Mouse (Mus musculus): ENCODE measurements at regions not wholly inside any gene's neighbourhood (a gene's known extent, or its start where the extent isn't known, plus 50 kb on each side); places are given as distances from the start of the nearest gene placed in this dataset.
A peak's percentile ranks its signal among the peaks of the same experiment; 100 is the strongest.

DNA sequence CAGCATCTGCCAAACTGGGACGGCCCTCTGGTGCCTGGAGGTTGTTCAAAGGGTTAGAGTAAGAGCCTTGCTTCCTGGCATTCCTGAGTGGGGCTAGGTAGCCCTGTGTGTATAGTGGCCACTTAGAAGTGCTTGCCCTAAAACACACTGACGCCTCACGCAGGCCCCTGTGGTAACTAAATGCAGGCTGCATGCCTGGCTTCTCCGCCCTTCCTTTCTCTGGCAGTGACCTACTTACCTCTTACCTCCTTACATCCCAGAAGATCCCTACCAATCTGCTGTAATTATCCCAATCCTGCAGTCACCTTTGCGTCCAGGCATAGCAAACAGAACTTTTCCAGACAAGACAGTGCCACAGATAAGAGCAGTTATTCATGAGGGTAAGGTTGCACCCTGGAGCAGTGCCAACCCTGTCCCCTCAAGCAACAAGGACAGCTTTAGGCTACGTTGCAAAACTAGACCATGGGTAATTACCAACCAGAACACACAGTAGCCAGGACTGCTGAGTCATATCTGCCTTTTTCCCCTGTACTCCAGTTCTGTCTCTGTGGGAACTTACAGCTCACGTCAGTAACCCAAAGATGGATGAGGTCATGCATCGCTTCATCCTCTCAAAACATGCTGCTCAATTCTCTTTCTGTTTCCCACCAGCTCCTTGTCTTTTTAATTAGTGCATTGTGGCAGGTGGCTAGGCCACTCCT is 237.6 kb upstream of the Stt3b start:
- H3K27ac ChIP-seq (ENCODE audit: control insufficient read depth, insufficient read depth, low read depth, low read length) = no peak overlapping the region

GRCm38 (mm10) chr9:115548722-115549349 is 238.6 kb upstream of the Stt3b start:
- TF ChIP-seq POLR2A (IDR thresholded peaks at IDR 0.05; ENCODE audit: control insufficient read depth, low read depth, low read length) = no peak
- TF ChIP-seq CTCF (IDR thresholded peaks at IDR 0.05; ENCODE audit: control insufficient read depth, insufficient read depth, insufficient replicate concordance, low read depth, low read length) = no peak

More for the DNA sequence above, 237.6 kb upstream of the Stt3b start:
- Histone ChIP-seq H3K4me3 (ENCODE audit: control insufficient read depth, low read depth, low read length) (no peak overlapping the region), H3K36me3 (ENCODE audit: control insufficient read depth, insufficient read depth, low read length) (no peaks in the 10 kb centered on the region), H3K4me1 (ENCODE audit: control insufficient read depth, insufficient read depth, low read length) (peaks cover 3% of the 10 kb centered on the region; the same call in 1 of the 2 replicates), H3K27me3 (ENCODE audit: control insufficient read depth, insufficient read depth, low read length) (no peaks in the 10 kb centered on the region)
- TF ChIP-seq POLR2A (IDR thresholded peaks at IDR 0.05; ENCODE audit: control insufficient read depth, low read depth, low read length) = no peak
- TF ChIP-seq CTCF (IDR thresholded peaks at IDR 0.05; ENCODE audit: control insufficient read depth, insufficient read depth, insufficient replicate concordance, low read depth, low read length) = no peak

DNA sequence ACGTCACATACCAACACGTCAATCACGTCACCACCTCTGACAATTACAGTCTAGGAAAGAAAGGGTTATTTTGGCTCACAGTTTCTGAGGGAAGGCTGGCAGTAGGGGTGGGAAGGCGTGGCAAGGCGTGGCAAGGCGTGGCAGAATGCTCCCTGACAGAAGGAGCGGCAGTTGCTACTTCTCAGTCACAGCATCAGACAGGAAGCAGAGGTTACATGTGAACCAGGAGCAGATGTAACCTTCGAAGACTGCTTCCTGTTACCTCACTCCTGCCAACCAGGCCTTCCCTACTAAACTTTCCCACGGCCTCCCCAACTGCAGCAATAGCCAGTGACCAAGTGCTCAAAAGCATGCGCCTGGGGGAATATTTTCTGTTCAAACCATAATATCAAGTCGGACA is 240.9 kb upstream of the Stt3b start:
- TF ChIP-seq CTCF (IDR thresholded peaks at IDR 0.05; ENCODE audit: control insufficient read depth, insufficient read depth, insufficient replicate concordance, low read depth, low read length) (no peak), POLR2A (IDR thresholded peaks at IDR 0.05; ENCODE audit: control insufficient read depth, low read depth, low read length) (no peak)
- Histone ChIP-seq H3K27me3 (ENCODE audit: control insufficient read depth, insufficient read depth, low read length) (no peaks in the 10 kb centered on the region), H3K4me1 (ENCODE audit: control insufficient read depth, insufficient read depth, low read length) (peaks cover 3% of the 10 kb centered on the region; the same call in 1 of the 2 replicates), H3K27ac (ENCODE audit: control insufficient read depth, insufficient read depth, low read depth, low read length) (no peak overlapping the region), H3K4me3 (ENCODE audit: control insufficient read depth, low read depth, low read length) (peak overlapping the region; percentile 34; the same call in 1 of the 2 replicates), H3K36me3 (ENCODE audit: control insufficient read depth, insufficient read depth, low read length) (no peaks in the 10 kb centered on the region)

More at GRCm38 (mm10) chr9:115548722-115549349, 238.6 kb upstream of the Stt3b start:
- H3K4me3 ChIP-seq (ENCODE audit: control insufficient read depth, low read depth, low read length) = no peak overlapping the region
- H3K36me3 ChIP-seq (ENCODE audit: control insufficient read depth, insufficient read depth, low read length) = no peaks in the 10 kb centered on the region
- no peaks in the 10 kb centered on the region for H3K27me3 ChIP-seq (ENCODE audit: control insufficient read depth, insufficient read depth, low read length)
- peaks cover 3% of the 10 kb centered on the region; the same call in 1 of the 2 replicates for H3K4me1 ChIP-seq (ENCODE audit: control insufficient read depth, insufficient read depth, low read length)
- no peak overlapping the region for H3K27ac ChIP-seq (ENCODE audit: control insufficient read depth, insufficient read depth, low read depth, low read length)

DNA sequence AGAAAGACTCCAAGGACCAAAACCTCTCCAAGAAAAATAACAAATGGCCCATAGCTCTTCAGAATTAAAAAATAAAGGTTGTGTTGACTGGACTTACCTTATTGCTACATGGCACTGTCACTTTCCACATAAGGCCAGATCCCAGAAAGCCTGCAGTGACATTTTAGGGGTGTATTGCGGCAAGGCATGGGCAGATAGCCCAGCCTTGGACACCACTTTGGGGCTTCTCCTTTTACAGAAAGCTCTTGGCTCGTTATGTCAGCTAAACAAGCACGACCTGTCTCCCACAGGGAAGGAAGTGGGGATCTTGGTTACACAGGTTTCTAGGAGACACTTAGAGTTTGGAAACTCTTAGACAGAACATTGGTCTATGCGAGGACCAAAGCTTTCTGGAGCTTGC is 241.3 kb upstream of the Stt3b start:
- H3K36me3 ChIP-seq (ENCODE audit: control insufficient read depth, insufficient read depth, low read length) = no peaks in the 10 kb centered on the region
- H3K4me1 ChIP-seq (ENCODE audit: control insufficient read depth, insufficient read depth, low read length) = peaks cover 3% of the 10 kb centered on the region; the same call in 1 of the 2 replicates
- no peak overlapping the region for H3K27ac ChIP-seq (ENCODE audit: control insufficient read depth, insufficient read depth, low read depth, low read length)
- no peak overlapping the region for H3K4me3 ChIP-seq (ENCODE audit: control insufficient read depth, low read depth, low read length)
- no peaks in the 10 kb centered on the region for H3K27me3 ChIP-seq (ENCODE audit: control insufficient read depth, insufficient read depth, low read length)
- TF ChIP-seq CTCF (IDR thresholded peaks at IDR 0.05; ENCODE audit: control insufficient read depth, insufficient read depth, insufficient replicate concordance, low read depth, low read length) (no peak), POLR2A (IDR thresholded peaks at IDR 0.05; ENCODE audit: control insufficient read depth, low read depth, low read length) (no peak)

DNA sequence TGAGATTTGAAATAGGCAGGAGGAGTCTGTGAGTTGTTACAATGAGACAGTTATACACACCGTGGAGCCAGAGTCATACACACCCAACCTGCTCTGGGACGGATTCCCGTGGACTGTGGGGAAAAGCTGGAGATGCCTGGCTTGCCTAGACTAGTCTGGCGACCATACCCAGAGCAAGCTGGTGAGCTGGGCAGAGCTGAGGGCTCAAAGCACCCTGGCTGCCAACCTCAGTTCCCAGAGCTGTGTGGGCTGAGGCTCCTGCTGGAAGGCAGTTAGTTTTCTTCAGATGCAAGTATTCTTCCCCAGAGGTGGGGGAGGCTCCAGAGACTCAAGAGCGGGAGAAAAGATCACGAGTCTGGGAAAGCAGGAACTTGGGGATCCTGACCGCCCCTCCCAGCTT is 247.9 kb upstream of the Stt3b start:
- Histone ChIP-seq H3K4me1 (ENCODE audit: control insufficient read depth, insufficient read depth, low read length) (no peaks in the 10 kb centered on the region; the same call in 1 of the 2 replicates), H3K27me3 (ENCODE audit: control insufficient read depth, insufficient read depth, low read length) (no peaks in the 10 kb centered on the region), H3K4me3 (ENCODE audit: control insufficient read depth, low read depth, low read length) (no peak overlapping the region), H3K27ac (ENCODE audit: control insufficient read depth, insufficient read depth, low read depth, low read length) (no peak overlapping the region), H3K36me3 (ENCODE audit: control insufficient read depth, insufficient read depth, low read length) (no peaks in the 10 kb centered on the region)
- no peak for TF ChIP-seq POLR2A (IDR thresholded peaks at IDR 0.05; ENCODE audit: control insufficient read depth, low read depth, low read length)
- TF ChIP-seq CTCF (IDR thresholded peaks at IDR 0.05; ENCODE audit: control insufficient read depth, insufficient read depth, insufficient replicate concordance, low read depth, low read length) = no peak

- H3K4me3 ChIP-seq (ENCODE audit: control insufficient read depth, low read depth, low read length) = no peak overlapping the region
These were observed 249.3 kb upstream of the Stt3b start for GRCm38 (mm10) chr9:115559521-115559920.

GRCm38 (mm10) chr9:115561207-115561606 is 251.0 kb upstream of the Stt3b start:
- Histone ChIP-seq H3K27ac (ENCODE audit: control insufficient read depth, insufficient read depth, low read depth, low read length) (no peak overlapping the region), H3K4me1 (ENCODE audit: control insufficient read depth, insufficient read depth, low read length) (no peaks in the 10 kb centered on the region; the same call in 1 of the 2 replicates), H3K36me3 (ENCODE audit: control insufficient read depth, insufficient read depth, low read length) (no peaks in the 10 kb centered on the region), H3K4me3 (ENCODE audit: control insufficient read depth, low read depth, low read length) (no peak overlapping the region), H3K27me3 (ENCODE audit: control insufficient read depth, insufficient read depth, low read length) (no peaks in the 10 kb centered on the region)
- TF ChIP-seq POLR2A (IDR thresholded peaks at IDR 0.05; ENCODE audit: control insufficient read depth, low read depth, low read length) (no peak), CTCF (IDR thresholded peaks at IDR 0.05; ENCODE audit: control insufficient read depth, insufficient read depth, insufficient replicate concordance, low read depth, low read length) (no peak)

More at GRCm38 (mm10) chr9:115559521-115559920, 249.3 kb upstream of the Stt3b start:
- TF ChIP-seq POLR2A (IDR thresholded peaks at IDR 0.05; ENCODE audit: control insufficient read depth, low read depth, low read length) = no peak
- TF ChIP-seq CTCF (IDR thresholded peaks at IDR 0.05; ENCODE audit: control insufficient read depth, insufficient read depth, insufficient replicate concordance, low read depth, low read length) = no peak
- Histone ChIP-seq H3K27me3 (ENCODE audit: control insufficient read depth, insufficient read depth, low read length) (no peaks in the 10 kb centered on the region), H3K27ac (ENCODE audit: control insufficient read depth, insufficient read depth, low read depth, low read length) (no peak overlapping the region), H3K4me1 (ENCODE audit: control insufficient read depth, insufficient read depth, low read length) (no peaks in the 10 kb centered on the region; the same call in 1 of the 2 replicates), H3K36me3 (ENCODE audit: control insufficient read depth, insufficient read depth, low read length) (no peaks in the 10 kb centered on the region)
